Mouse (Mus musculus): Measurements from ENCODE around the gene Arid1b. TPM values are rescaled to one million over a fixed set of nuclear protein-coding genes. Genes with fewer than 3 reads are reported as not detected.

Gene Arid1b
- polyA plus RNA-seq, 1 experiment from 2014 or later = 5.0 TPM

DNA sequence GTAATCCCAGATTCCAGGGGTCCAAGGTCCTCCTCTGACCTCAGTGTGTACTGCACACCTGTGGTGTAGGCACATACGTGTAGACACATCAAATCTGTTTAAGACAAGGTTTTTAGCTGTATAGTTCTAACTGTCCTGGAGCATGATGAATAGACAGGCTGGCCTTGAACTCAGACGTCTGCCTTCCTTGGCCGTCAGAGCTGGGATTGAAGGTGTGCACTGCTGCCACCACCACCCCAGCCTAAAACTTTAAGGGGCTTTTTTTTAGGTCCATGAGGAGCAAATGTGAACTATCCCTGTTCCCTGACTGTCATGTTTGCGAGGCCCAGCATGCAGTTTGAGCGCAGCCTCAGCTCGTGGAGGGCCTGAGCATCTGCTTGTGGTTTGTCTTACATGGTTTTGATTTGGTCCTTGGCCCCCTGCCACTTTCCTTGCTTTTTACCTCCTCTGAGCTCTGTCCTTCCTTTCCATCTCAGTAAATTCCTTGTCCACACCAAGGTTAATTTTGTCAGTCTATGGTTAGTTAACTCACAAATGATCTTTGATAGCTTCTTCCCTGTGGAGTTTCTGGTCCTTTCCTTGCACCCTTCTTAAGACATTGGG, 224.9 kb downstream of the Arid1b start:
- Histone ChIP-seq H3K4me2 (no peak overlapping the region), H3K36me3 (no peaks in the 10 kb centered on the region), H3K4me3 (no peak overlapping the region), H3K9ac (no peak overlapping the region), H3K27me3 (no peaks in the 10 kb centered on the region), H3K4me1 (replicated peaks) (peaks cover 36% of the 10 kb centered on the region), H3K9me3 (replicated peaks) (no peaks in the 10 kb centered on the region), H3K27ac (no peak overlapping the region)
- no peak for ATAC-seq (replicated peaks; ENCODE audit: insufficient number of reproducible peaks, insufficient read depth, low FRiP score, low read depth)
- 78% methylated on average over 6 of the region's 6 CpGs for WGBS

DNA sequence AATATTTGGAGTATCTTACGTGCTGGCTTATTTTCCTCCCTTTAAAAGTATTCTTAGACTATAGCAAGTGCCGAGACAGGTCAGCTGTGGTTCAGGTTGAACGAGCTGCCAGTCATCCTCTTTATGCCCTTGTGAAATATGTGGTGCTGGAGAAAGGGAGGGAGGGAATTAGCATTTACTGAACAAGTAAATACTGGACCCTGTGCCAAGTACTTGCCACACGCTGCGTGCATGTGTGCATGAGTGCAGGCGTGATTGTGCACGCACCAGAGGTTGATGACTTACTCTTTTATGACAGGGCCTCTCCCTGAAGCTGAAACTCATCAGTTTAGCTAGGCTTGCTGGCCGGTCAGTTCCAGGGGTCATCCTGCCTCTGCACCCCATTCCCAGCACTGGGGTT, 226.9 kb downstream of the Arid1b start:
- peaks cover 39% of the 10 kb centered on the region for H3K4me1 ChIP-seq (replicated peaks)
- H3K9me3 ChIP-seq (replicated peaks) = no peaks in the 10 kb centered on the region
- H3K4me3 ChIP-seq = no peak overlapping the region
- H3K27ac ChIP-seq = peak overlapping the region; percentile 36
- no peak for ATAC-seq (replicated peaks; ENCODE audit: insufficient number of reproducible peaks, insufficient read depth, low FRiP score, low read depth)
- no peaks in the 10 kb centered on the region for H3K36me3 ChIP-seq
- H3K9ac ChIP-seq = no peak overlapping the region
- 56% methylated on average over 8 of the region's 8 CpGs for WGBS
- H3K27me3 ChIP-seq = no peaks in the 10 kb centered on the region
- no peak overlapping the region for H3K4me2 ChIP-seq

GRCm38 (mm10) chr17:5221558-5221957, 227.4 kb downstream of the Arid1b start:
- 57% methylated on average over 4 of the region's 4 CpGs for WGBS
- H3K4me1 ChIP-seq (replicated peaks) = peaks cover 44% of the 10 kb centered on the region
- no peak overlapping the region for H3K4me2 ChIP-seq
- peak overlapping the region; percentile 36 for H3K27ac ChIP-seq
- no peak for ATAC-seq (replicated peaks; ENCODE audit: insufficient number of reproducible peaks, insufficient read depth, low FRiP score, low read depth)
- H3K36me3 ChIP-seq = no peaks in the 10 kb centered on the region
- H3K9me3 ChIP-seq (replicated peaks) = no peaks in the 10 kb centered on the region
- H3K4me3 ChIP-seq = no peak overlapping the region
- no peak overlapping the region for H3K9ac ChIP-seq
- no peaks in the 10 kb centered on the region for H3K27me3 ChIP-seq

DNA sequence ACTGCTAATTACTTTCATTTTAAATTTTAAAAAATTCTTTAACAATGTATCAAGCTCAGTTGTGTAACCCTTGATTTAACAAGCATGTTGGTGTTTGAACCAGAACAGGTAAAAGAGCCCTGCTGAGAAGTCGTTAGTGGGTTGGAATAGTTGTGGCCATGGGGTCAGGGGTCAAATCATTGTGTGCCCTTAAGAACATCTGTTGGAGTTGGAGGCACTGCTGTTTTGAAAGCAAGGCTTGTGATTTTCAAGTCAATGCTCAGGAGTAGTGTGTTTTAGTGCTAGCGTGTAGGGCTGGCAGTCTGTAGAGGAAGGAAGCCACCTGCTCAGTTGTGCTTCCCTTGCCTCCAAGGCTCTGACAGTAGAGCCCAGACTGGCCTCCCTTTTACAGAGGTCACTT, 228.7 kb downstream of the Arid1b start:
- ATAC-seq (replicated peaks; ENCODE audit: insufficient number of reproducible peaks, insufficient read depth, low FRiP score, low read depth) = no peak
- H3K27ac ChIP-seq = no peak overlapping the region
- no peaks in the 10 kb centered on the region for H3K9me3 ChIP-seq (replicated peaks)
- H3K9ac ChIP-seq = no peak overlapping the region
- H3K4me1 ChIP-seq (replicated peaks) = peaks cover 43% of the 10 kb centered on the region
- H3K36me3 ChIP-seq = no peaks in the 10 kb centered on the region
- H3K27me3 ChIP-seq = no peaks in the 10 kb centered on the region
- no peak overlapping the region for H3K4me2 ChIP-seq
- H3K4me3 ChIP-seq = no peak overlapping the region
- WGBS = 57% methylated on average over 2 of the region's 2 CpGs

DNA sequence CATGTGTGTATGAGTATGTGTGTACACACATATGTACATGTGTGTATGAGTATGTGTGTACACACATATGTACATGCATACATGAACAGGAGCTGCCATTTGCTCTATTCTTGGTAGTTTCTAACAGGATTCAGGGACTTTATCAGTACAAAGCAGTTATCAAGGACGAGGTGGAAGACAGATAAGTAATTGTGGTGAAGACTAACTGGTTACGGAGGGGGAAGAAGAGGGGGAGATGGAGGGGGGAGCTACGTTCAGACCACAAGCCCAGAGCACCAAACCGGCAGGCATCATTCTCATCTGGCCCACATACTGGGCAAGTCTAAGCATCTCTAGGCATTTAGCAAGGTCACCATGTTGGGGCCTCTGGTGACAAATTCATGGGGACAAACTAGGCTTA, 230.8 kb downstream of the Arid1b start:
- no peak for ATAC-seq (replicated peaks; ENCODE audit: insufficient number of reproducible peaks, insufficient read depth, low FRiP score, low read depth)
- Histone ChIP-seq H3K9me3 (replicated peaks) (no peaks in the 10 kb centered on the region), H3K27ac (no peak overlapping the region), H3K4me3 (no peak overlapping the region), H3K4me1 (replicated peaks) (peaks cover 38% of the 10 kb centered on the region), H3K9ac (no peak overlapping the region), H3K36me3 (no peaks in the 10 kb centered on the region), H3K27me3 (no peaks in the 10 kb centered on the region), H3K4me2 (no peak overlapping the region)
- WGBS = 60% methylated on average over 4 of the region's 4 CpGs

DNA sequence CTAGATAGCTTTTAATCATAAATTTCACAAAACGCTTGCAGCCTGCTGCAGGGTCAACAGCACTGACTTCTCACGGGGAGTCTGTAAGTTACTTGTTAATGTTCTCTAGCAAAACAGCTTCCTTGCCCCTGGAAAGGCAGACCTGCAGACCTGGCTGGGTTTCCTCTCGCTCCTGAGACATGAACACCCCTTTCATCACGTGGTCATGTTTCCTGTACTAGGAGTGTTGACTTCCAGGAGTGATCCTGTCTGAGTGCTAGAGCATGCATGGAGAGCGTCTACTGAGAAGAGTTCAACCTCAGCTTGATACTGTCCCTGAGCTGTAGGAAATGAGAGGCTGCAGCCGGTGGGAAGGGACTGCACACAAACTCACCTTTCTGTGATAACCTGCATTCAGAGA, 233.0 kb downstream of the Arid1b start:
- Histone ChIP-seq H3K4me3 (no peak overlapping the region), H3K9ac (no peak overlapping the region), H3K27ac (no peak overlapping the region), H3K9me3 (replicated peaks) (no peaks in the 10 kb centered on the region), H3K4me2 (no peak overlapping the region), H3K4me1 (replicated peaks) (peaks cover 24% of the 10 kb centered on the region), H3K36me3 (no peaks in the 10 kb centered on the region), H3K27me3 (no peaks in the 10 kb centered on the region)
- ATAC-seq (replicated peaks; ENCODE audit: insufficient number of reproducible peaks, insufficient read depth, low FRiP score, low read depth) = no peak
- WGBS = 23% methylated on average over 6 of the region's 6 CpGs

DNA sequence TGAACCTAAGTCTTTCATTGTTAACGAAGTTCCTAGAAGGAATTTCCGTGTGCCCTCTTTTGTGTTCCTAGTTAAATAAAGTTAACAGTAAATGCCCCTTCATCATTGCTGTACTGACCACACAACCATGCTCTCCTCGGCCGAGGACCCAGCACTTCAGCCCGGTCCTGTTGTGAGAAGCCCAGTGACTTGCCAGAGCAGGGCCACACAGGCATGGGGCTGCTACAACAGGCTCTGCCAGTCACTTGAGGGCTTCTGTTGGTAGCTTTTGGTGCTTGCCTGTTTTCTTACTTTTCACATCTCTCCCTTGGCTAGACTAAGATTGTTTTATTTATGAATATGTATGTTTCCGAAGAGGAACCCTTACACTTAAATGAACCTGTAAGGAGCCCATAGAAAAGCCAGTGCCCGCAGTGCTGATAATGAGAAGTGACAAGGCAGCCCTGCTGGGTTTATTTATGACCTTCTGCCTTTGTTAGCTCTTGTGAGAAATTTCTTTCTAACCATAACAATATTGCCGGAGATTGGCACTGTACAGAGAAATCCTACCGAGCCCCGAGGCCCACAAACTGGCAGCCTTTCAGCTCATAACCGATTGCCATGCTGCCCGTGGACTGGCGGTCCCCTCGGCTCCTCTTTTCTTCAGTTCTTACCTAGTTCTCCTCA, 234.0 kb downstream of the Arid1b start:
- H3K4me3 ChIP-seq = no peak overlapping the region
- no peaks in the 10 kb centered on the region for H3K27me3 ChIP-seq
- no peak overlapping the region for H3K9ac ChIP-seq
- no peak overlapping the region for H3K4me2 ChIP-seq
- H3K9me3 ChIP-seq (replicated peaks) = no peaks in the 10 kb centered on the region
- peaks cover 27% of the 10 kb centered on the region for H3K4me1 ChIP-seq (replicated peaks)
- 82% methylated on average over 14 of the region's 14 CpGs for WGBS
- H3K27ac ChIP-seq = no peak overlapping the region
- H3K36me3 ChIP-seq = no peaks in the 10 kb centered on the region
- ATAC-seq (replicated peaks; ENCODE audit: insufficient number of reproducible peaks, insufficient read depth, low FRiP score, low read depth) = no peak

DNA sequence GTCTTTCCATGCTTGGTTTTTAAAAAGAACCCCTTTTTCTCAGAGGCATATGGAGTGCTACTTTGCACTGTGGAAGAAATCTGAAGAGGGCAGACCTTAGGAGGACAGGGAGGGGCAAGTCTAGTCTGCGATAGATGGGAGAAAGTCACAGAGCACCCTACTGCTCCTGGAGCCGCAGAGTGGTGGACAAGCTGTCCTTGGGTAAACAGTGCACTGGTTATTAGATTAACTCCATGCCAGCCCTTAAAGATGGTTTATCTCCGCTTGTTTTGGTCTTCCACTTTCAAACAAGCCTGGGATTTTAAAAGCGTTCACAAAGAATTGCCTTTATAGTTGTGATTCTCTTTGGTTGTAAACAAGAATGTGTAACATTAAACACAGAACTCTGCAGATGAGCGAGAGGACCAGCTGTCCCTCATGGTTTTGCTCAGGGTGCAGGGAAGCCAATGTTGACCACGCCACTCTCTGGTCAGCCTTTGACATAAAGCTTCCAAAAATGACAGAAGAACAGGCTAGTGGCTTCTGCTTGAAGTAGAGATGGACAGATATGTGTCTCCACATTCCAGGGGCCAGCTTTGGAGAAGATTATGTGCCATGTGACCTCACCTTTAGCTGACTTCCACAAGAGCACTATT, 234.6 kb downstream of the Arid1b start:
- no peak overlapping the region for H3K4me3 ChIP-seq
- no peaks in the 10 kb centered on the region for H3K9me3 ChIP-seq (replicated peaks)
- 85% methylated on average over 6 of the region's 6 CpGs for WGBS
- no peak for ATAC-seq (replicated peaks; ENCODE audit: insufficient number of reproducible peaks, insufficient read depth, low FRiP score, low read depth)
- no peak overlapping the region for H3K27ac ChIP-seq
- H3K4me1 ChIP-seq (replicated peaks) = peaks cover 27% of the 10 kb centered on the region
- no peaks in the 10 kb centered on the region for H3K27me3 ChIP-seq
- no peak overlapping the region for H3K9ac ChIP-seq
- no peak overlapping the region for H3K4me2 ChIP-seq
- H3K36me3 ChIP-seq = no peaks in the 10 kb centered on the region

DNA sequence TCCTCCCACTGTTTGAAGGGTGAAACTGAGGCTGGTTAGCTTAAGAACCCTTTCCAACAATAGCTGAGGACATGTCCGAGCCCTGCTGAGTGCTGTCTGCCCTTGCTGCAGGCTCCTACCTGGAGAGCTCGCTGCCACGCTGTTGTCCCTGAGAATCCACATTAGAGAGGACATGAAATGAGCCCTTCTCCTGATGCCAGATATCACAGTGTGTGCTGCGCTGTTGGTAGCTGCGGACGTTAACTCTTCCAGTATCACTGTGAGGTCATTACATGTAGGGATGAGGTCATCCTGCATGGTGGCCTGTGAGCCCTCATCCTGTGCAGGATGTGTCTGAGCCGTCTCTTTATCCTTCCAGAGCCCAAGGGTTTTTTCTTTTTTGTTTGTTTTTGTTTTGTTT, 235.9 kb downstream of the Arid1b start:
- Histone ChIP-seq H3K27ac (no peak overlapping the region), H3K27me3 (no peaks in the 10 kb centered on the region), H3K9ac (no peak overlapping the region), H3K4me3 (no peak overlapping the region), H3K9me3 (replicated peaks) (no peaks in the 10 kb centered on the region), H3K4me1 (replicated peaks) (peaks cover 27% of the 10 kb centered on the region), H3K36me3 (no peaks in the 10 kb centered on the region), H3K4me2 (no peak overlapping the region)
- WGBS = 63% methylated on average over 7 of the region's 7 CpGs
- ATAC-seq (replicated peaks; ENCODE audit: insufficient number of reproducible peaks, insufficient read depth, low FRiP score, low read depth) = no peak

- no peak for ATAC-seq (replicated peaks; ENCODE audit: insufficient number of reproducible peaks, insufficient read depth, low FRiP score, low read depth)
- Histone ChIP-seq H3K4me3 (no peak overlapping the region), H3K4me2 (no peak overlapping the region), H3K9me3 (replicated peaks) (no peaks in the 10 kb centered on the region), H3K9ac (no peak overlapping the region), H3K4me1 (replicated peaks) (peaks cover 17% of the 10 kb centered on the region), H3K36me3 (no peaks in the 10 kb centered on the region), H3K27me3 (no peaks in the 10 kb centered on the region), H3K27ac (no peak overlapping the region)
- WGBS = 42% methylated on average over 2 of the region's 2 CpGs
These were observed 238.0 kb downstream of the Arid1b start for GRCm38 (mm10) chr17:5232180-5232579.

DNA sequence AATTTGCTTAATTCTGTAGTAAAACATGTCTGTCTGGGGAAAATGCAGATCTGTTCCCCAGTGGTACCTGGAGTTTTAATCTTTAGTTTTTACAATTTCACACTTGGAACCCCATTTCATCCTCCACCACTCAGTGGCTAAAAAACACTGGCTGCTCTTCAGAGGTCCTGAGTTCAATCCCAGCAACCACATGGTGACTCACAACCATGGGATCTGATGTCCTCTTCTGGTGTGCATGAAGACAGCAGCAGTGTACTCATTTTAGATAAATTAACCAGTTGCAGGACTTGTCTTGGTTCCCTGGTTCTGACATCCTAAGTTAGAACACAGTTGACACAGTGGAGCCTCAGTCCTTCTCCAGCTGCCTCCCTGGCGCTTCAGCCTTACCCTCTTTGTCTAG, 239.9 kb downstream of the Arid1b start:
- no peak for ATAC-seq (replicated peaks; ENCODE audit: insufficient number of reproducible peaks, insufficient read depth, low FRiP score, low read depth)
- H3K4me1 ChIP-seq (replicated peaks) = peaks cover 29% of the 10 kb centered on the region
- WGBS = 100% methylated on average over 1 of the region's 1 CpGs
- H3K9me3 ChIP-seq (replicated peaks) = no peaks in the 10 kb centered on the region
- no peak overlapping the region for H3K9ac ChIP-seq
- H3K4me2 ChIP-seq = no peak overlapping the region
- H3K36me3 ChIP-seq = no peaks in the 10 kb centered on the region
- H3K4me3 ChIP-seq = no peak overlapping the region
- no peak overlapping the region for H3K27ac ChIP-seq
- H3K27me3 ChIP-seq = no peaks in the 10 kb centered on the region

DNA sequence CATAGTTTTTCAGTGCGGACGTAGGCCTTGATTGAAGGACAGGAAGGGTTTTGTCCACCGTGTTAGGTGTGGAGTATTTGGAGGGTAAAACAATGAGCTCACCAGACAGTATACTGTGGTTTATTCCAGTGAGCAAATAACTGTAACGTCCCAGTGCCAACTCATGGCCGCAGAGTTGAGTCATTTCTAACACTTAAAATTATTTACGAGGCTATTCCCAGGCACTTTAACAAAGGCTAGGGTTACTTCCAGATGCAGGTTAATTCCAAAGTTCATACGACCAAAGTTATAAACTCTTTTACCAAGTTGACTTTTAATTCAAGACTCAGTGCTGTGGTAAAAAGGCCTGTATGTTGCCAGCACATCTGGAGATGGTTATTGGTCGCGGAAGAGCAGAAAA, 240.9 kb downstream of the Arid1b start:
- no peak overlapping the region for H3K4me2 ChIP-seq
- ATAC-seq (replicated peaks; ENCODE audit: insufficient number of reproducible peaks, insufficient read depth, low FRiP score, low read depth) = no peak
- peaks cover 39% of the 10 kb centered on the region for H3K4me1 ChIP-seq (replicated peaks)
- 85% methylated on average over 9 of the region's 9 CpGs for whole genome bisulfite sequencing
- no peak overlapping the region for H3K9ac ChIP-seq
- no peaks in the 10 kb centered on the region for H3K9me3 ChIP-seq (replicated peaks)
- H3K4me3 ChIP-seq = no peak overlapping the region
- H3K27me3 ChIP-seq = no peaks in the 10 kb centered on the region
- H3K36me3 ChIP-seq = no peaks in the 10 kb centered on the region
- H3K27ac ChIP-seq = no peak overlapping the region

All from heart, embryonic 15.5 days (tissue).